Mouse (Mus musculus): ENCODE results near the gene Kars.

Gene Kars

DNA sequence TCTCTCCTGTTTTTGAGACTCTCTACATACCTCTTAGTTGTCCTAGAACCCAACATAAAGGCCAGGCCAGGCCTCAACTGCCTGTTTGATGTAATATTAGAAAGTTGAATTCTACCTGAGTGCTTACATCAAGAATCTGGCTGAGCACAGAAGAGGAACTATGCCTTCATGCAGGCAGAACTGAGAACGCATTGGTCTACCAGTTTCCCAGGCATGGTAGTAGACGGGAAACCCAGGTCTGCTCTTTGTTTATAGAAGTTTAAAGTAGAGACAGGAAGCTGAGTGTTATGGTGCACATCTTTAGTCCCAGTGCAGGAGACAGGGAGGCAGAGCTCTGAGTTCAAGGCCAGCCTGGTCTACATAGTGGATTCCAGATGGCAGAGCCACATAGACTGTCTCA, 64.0 kb downstream of the Kars start:
- no peak for DNase-seq (ENCODE audit: low read depth, low spot score)

DNA sequence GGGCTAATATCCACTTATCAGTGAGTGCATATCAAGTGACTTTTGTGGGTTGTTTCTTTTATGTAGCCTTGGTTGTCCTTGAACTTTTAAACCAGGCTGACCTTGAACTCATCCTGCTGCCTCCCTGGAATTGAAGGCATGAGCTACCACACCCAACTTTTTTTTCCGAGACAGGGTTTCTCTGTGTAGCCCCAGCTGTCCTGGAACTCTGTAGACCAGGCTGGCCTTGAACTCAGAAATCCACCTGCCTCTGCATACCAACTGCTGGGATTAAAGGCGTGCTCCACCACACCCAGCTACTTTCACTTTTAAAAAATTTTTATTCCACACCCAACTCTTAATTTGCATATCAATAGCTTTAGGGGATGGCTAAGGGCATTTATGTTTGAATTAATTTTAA, 67.6 kb downstream of the Kars start:
- DNase-seq (ENCODE audit: low read depth, low spot score) = no peak

Measured in retina, adult 2 months (tissue).